Mouse (Mus musculus): ENCODE measurements around the gene Gm20538. TPM values are rescaled to one million over a fixed set of nuclear protein-coding genes. Genes with fewer than 3 reads are reported as not detected.

The Gm20538 gene
- polyA plus RNA-seq, 1 experiment from 2014 or later, result not detected

Other genes with a start within 250 kb of the Gm20538 start
- gene Scd4, start 219.7 kb downstream of the Gm20538 start, polyA plus RNA-seq (2018), result 0.15 to 0.19 TPM (median 0.16 TPM) in 3 replicates
- 1.8 to 4.9 TPM (median 4.4 TPM) in 3 replicates for gene Scd1, start 145.0 kb downstream of the Gm20538 start, polyA plus RNA-seq (2018)
- not detected in 3 replicates for gene Wnt8b, start 59.4 kb downstream of the Gm20538 start, polyA plus RNA-seq (2018)
- 0.06 to 0.42 TPM (median 0.11 TPM) in 3 replicates for gene Sec31b, start 7.0 kb downstream of the Gm20538 start, polyA plus RNA-seq (2018)
- 162 to 351 TPM (median 235 TPM) in 3 replicates for gene Ndufb8, start 2.6 kb upstream of the Gm20538 start, polyA plus RNA-seq (2018)
- gene Hif1an, start 10.0 kb upstream of the Gm20538 start, polyA plus RNA-seq (2018), result 11.8 to 14.4 TPM (median 14.4 TPM) in 3 replicates
- gene Pax2, start 203.2 kb upstream of the Gm20538 start, polyA plus RNA-seq (2018), result not detected in 3 replicates

All from macrophage (primary cell).